Mouse (Mus musculus): Measurements from ENCODE around the gene Wdr78.

Wdr78 gene

GRCm38 (mm10) chr4:103114184-103115111 is at the start of gene Wdr78, which contains the start of gene Mier1:
Gene Wdr78 (minus strand): TSS chr4:103114555.
Gene Mier1 (plus strand): TSS chr4:103114390.
- DNase-seq (ENCODE audit: low read depth, low spot score), result peak; percentile 89

- DNase-seq (ENCODE audit: low read depth, low spot score), result no peak
Observed at GRCm38 (mm10) chr4:103158781-103159180, 44.4 kb upstream of the Wdr78 start.

- no peak for DNase-seq (ENCODE audit: low read depth, low spot score)
Observed at GRCm38 (mm10) chr4:103151946-103152345, 37.6 kb upstream of the Wdr78 start.

- DNase-seq (ENCODE audit: low read depth, low spot score), result no peak
Observed at GRCm38 (mm10) chr4:103146339-103146738, 32.0 kb upstream of the Wdr78 start.

- no peak for DNase-seq (ENCODE audit: low read depth, low spot score)
Observed at GRCm38 (mm10) chr4:103136946-103137345, 22.6 kb upstream of the Wdr78 start.

GRCm38 (mm10) chr4:103126533-103126932 is 12.2 kb upstream of the Wdr78 start:
- no peak for DNase-seq (ENCODE audit: low read depth, low spot score)

- DNase-seq (ENCODE audit: low read depth, low spot score), result no peak
Observed at GRCm38 (mm10) chr4:103123606-103124005, 9.3 kb upstream of the Wdr78 start.

- no peak for DNase-seq (ENCODE audit: low read depth, low spot score)
Observed at GRCm38 (mm10) chr4:103123086-103123485, 8.7 kb upstream of the Wdr78 start.

GRCm38 (mm10) chr4:103120874-103121389 is 6.6 kb upstream of the Wdr78 start:
- DNase-seq (ENCODE audit: low read depth, low spot score), result no peak

- no peak for DNase-seq (ENCODE audit: low read depth, low spot score)
Observed at GRCm38 (mm10) chr4:103120395-103120794, 6.0 kb upstream of the Wdr78 start.

GRCm38 (mm10) chr4:103120028-103120384 is 5.7 kb upstream of the Wdr78 start:
- DNase-seq (ENCODE audit: low read depth, low spot score), result no peak

- DNase-seq (ENCODE audit: low read depth, low spot score), result peak; percentile 16
Observed at GRCm38 (mm10) chr4:103119229-103120027, 5.1 kb upstream of the Wdr78 start.

GRCm38 (mm10) chr4:103118888-103119228 is 4.5 kb upstream of the Wdr78 start:
- DNase-seq (ENCODE audit: low read depth, low spot score), result peak; percentile 16

- DNase-seq (ENCODE audit: low read depth, low spot score), result no peak
Observed at GRCm38 (mm10) chr4:103113402-103113801, 953 bp downstream of the Wdr78 start.

GRCm38 (mm10) chr4:103112651-103113050 is 1.7 kb downstream of the Wdr78 start:
- DNase-seq (ENCODE audit: low read depth, low spot score), result no peak

GRCm38 (mm10) chr4:103098532-103098931 is 15.8 kb downstream of the Wdr78 start:
- DNase-seq (ENCODE audit: low read depth, low spot score), result no peak

GRCm38 (mm10) chr4:103095921-103096320 is 18.4 kb downstream of the Wdr78 start:
- no peak for DNase-seq (ENCODE audit: low read depth, low spot score)

- peak; percentile 13 for DNase-seq (ENCODE audit: low read depth, low spot score)
Observed at GRCm38 (mm10) chr4:103085237-103085636, 29.1 kb downstream of the Wdr78 start.

GRCm38 (mm10) chr4:103070631-103071030 is 43.7 kb downstream of the Wdr78 start:
- DNase-seq (ENCODE audit: low read depth, low spot score), result no peak

- DNase-seq (ENCODE audit: low read depth, low spot score), result no peak
Observed at GRCm38 (mm10) chr4:103067906-103068655, 46.3 kb downstream of the Wdr78 start.

- DNase-seq (ENCODE audit: low read depth, low spot score), result no peak
Observed at GRCm38 (mm10) chr4:103064976-103065375, 49.4 kb downstream of the Wdr78 start.

GRCm38 (mm10) chr4:103064421-103064820 is 49.9 kb downstream of the Wdr78 start:
- no peak for DNase-seq (ENCODE audit: low read depth, low spot score)
